Mouse (Mus musculus) hindbrain, embryonic 12.5 days (tissue): ENCODE results near the gene Olfr286. TPM values are rescaled to one million over a fixed set of nuclear protein-coding genes. Genes with fewer than 3 reads are reported as not detected.
A peak's percentile ranks its signal among the peaks of the same experiment; 100 is the strongest.

ENCODE experiments used
- ATAC-seq: fragments of 200-750 bp; cut with Nextera tagmentation; 2 replicates; pipeline ENCODE4 v1.8.0; 2017; ENCODE audit warnings: moderate TSS enrichment; ENCODE audit not compliant: low FRiP score
- H3K27ac ChIP-seq: fragments of 300-500 bp; sonication (generic); 2 replicates; pipeline ENCODE4 v1.5.1; 2016; ENCODE audit warnings: mild to moderate bottlenecking
- H3K27me3 ChIP-seq: fragments of 300-500 bp; sonication (generic); 2 replicates; pipeline ENCODE4 v1.6.1; 2016; ENCODE audit warnings: mild to moderate bottlenecking
- H3K36me3 ChIP-seq: fragments of 300-500 bp; sonication (generic); 2 replicates; pipeline ENCODE4 v1.6.1; 2016; ENCODE audit warnings: mild to moderate bottlenecking
- H3K4me1 ChIP-seq: fragments of 300-500 bp; sonication (generic); 2 replicates; pipeline ENCODE4 v1.6.1; 2016
- H3K4me2 ChIP-seq: fragments of 300-500 bp; sonication (generic); replicated peaks from 2 replicates; pipeline ENCODE4 v1.6.1; 2016; ENCODE audit warnings: mild to moderate bottlenecking
- H3K4me3 ChIP-seq: fragments of 300-500 bp; sonication (generic); 2 replicates; pipeline ENCODE4 v1.5.1; 2016; ENCODE audit warnings: mild to moderate bottlenecking
- H3K9ac ChIP-seq: fragments of 300-500 bp; sonication (generic); 2 replicates; pipeline ENCODE4 v1.6.1; 2016; ENCODE audit warnings: mild to moderate bottlenecking, moderate library complexity
- H3K9me3 ChIP-seq: fragments of 300-500 bp; sonication (generic); replicated peaks from 2 replicates; pipeline ENCODE4 v1.6.1; 2016; ENCODE audit warnings: mild to moderate bottlenecking
- WGBS: fragments of 180-500 bp; shearing (Covaris S2); methylation state at CpG from one replicate; pipeline ENCODE4 v1.1.7; 2016; 5-methylcytosine and 5-hydroxymethylcytosine counted together
- polyA plus RNA-seq: library from polyadenylated mRNA; unstranded; fragments of >200 nt; fragmentation: Nextera tagmentation; extraction: Ambion mirVana; gene quantifications from 2 replicates; pipeline ENCODE4 v1.2.1, GENCODE M21; 2016

Olfr286 gene
- polyA plus RNA-seq = not detected in 2 replicates

GRCm38 (mm10) chr15:98234350-98234749 lies at the start of gene Olfr286:
Gene Olfr286 (minus strand): TSS chr15:98234450.
- Histone ChIP-seq H3K4me2 (no peak within 1 kb of the TSS), H3K27me3 (no peaks in the 10 kb centered on the region), H3K27ac (no peak within 1 kb of the TSS), H3K9ac (no peak within 1 kb of the TSS), H3K4me1 (no peaks in the 10 kb centered on the region), H3K36me3 (no peaks in the 10 kb centered on the region), H3K4me3 (no peak within 1 kb of the TSS), H3K9me3 (no peaks in the 10 kb centered on the region)
- WGBS = 83% methylated on average over 4 of the region's 4 CpGs
- ATAC-seq = no peak

GRCm38 (mm10) chr15:98257776-98258175 lies 23.5 kb upstream of the Olfr286 start:
- H3K36me3 ChIP-seq = no peaks in the 10 kb centered on the region
- no peaks in the 10 kb centered on the region for H3K27me3 ChIP-seq
- WGBS = 88% methylated on average over 7 of the region's 7 CpGs
- H3K4me3 ChIP-seq = no peak overlapping the region
- no peak overlapping the region for H3K9ac ChIP-seq
- no peak for ATAC-seq
- no peak overlapping the region for H3K27ac ChIP-seq
- no peaks in the 10 kb centered on the region for H3K4me1 ChIP-seq
- no peak overlapping the region for H3K4me2 ChIP-seq
- no peaks in the 10 kb centered on the region for H3K9me3 ChIP-seq

DNA sequence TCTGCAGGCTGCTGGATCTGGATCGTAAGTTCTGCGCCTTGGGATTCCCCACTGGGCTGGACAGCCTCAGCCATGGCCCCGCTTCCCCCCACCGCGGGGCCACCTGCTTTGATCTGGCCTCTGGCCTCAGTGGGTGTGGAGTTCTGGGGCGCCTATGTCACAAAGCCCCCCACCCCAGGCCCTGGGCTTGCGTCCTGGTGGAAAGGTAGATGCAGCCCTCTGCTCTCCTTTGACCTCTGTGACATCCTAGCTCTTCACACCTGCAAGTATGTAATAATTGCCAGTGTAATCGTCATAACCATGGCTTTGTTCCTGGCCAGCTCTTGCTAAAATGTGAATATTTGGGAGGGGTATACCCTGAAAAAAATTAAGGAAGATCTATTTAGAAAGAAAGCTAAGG lies 22.9 kb upstream of the Olfr286 start, which contains the start of gene H1fnt:
H1fnt (minus strand) TSS at position 101 of the 400 bp plus-strand sequence.
- ATAC-seq = no peak
- Histone ChIP-seq H3K36me3 (no peaks in the 10 kb centered on the region), H3K27ac (no peak within 1 kb of the TSS), H3K9ac (no peak within 1 kb of the TSS), H3K4me3 (no peak within 1 kb of the TSS), H3K4me2 (no peak within 1 kb of the TSS), H3K27me3 (no peaks in the 10 kb centered on the region), H3K4me1 (no peaks in the 10 kb centered on the region), H3K9me3 (no peaks in the 10 kb centered on the region)
- 84% methylated on average over 8 of the region's 8 CpGs for WGBS

DNA sequence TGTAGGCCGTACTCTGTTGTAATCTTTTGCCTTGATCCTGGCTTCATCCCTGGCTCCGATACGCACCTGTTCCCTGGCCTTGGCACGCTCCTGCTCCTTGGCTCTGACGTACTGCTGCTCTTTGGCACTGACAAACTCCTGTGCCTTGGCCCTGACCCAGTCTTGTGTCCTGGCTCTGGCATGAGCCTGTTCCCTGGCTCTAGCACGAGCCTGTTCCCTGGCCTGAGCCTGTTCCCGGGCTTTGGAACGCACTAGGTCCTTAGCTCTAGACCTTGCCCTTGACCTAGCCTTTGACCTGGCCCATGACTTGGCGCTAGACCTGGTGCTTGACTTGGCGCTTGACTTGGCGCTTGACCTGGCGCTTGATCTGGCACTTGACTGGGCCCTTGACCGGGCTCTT lies 22.0 kb upstream of the Olfr286 start:
- no peaks in the 10 kb centered on the region for H3K9me3 ChIP-seq
- no peak overlapping the region for H3K4me2 ChIP-seq
- no peaks in the 10 kb centered on the region for H3K4me1 ChIP-seq
- H3K36me3 ChIP-seq = no peaks in the 10 kb centered on the region
- H3K4me3 ChIP-seq = no peak overlapping the region
- 93% methylated on average over 13 of the region's 13 CpGs for WGBS
- H3K9ac ChIP-seq = no peak overlapping the region
- H3K27ac ChIP-seq = no peak overlapping the region
- no peak for ATAC-seq
- no peaks in the 10 kb centered on the region for H3K27me3 ChIP-seq

DNA sequence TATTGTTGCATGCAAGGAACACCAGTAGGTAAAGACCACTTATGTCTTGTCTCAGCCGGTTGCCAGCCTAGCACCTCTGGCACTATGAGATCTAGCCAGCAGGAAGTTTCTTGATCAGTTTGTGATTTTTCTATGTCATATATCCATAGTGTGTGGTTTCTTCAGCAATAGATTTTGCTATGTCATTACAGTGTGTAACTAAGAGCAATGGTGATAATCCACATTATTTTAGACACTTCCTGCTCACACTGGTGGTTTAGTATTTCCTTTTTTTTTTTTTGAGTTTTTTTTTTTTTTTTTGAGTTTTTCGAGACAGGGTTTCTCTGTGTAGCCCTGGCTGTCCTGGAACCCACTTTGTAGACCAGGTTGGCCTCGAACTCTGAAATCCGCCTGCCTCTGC lies 1.2 kb upstream of the Olfr286 start:
- H3K27me3 ChIP-seq = no peaks in the 10 kb centered on the region
- no peak overlapping the region for H3K9ac ChIP-seq
- no peaks in the 10 kb centered on the region for H3K36me3 ChIP-seq
- ATAC-seq = no peak
- no peak overlapping the region for H3K27ac ChIP-seq
- H3K4me1 ChIP-seq = no peaks in the 10 kb centered on the region
- WGBS = 90% methylated on average over 4 of the region's 4 CpGs
- H3K4me2 ChIP-seq = no peak overlapping the region
- H3K4me3 ChIP-seq = no peak overlapping the region
- H3K9me3 ChIP-seq = no peaks in the 10 kb centered on the region

DNA sequence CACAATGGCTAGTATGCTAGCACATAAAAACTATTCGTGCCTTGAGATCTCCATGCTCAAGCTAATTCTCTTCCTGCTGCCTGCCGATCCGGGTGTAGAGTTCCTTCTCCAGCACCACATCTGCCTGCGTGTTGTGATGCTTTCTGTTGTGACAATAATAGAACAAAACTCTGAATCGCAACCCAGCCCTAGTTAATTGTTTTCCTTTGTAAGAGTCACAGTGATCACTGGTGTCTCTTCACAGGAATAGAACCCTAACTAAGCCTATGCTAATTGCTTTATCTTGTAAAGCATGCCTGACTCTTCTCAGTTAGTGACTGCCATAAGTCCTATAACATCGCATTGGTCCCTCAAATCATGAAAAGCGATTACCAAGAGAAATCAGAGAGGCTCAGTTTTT lies 8.2 kb downstream of the Olfr286 start:
- no peak overlapping the region for H3K4me3 ChIP-seq
- H3K27ac ChIP-seq = no peak overlapping the region
- H3K27me3 ChIP-seq = no peaks in the 10 kb centered on the region
- 66% methylated on average over 7 of the region's 7 CpGs for WGBS
- no peak overlapping the region for H3K9ac ChIP-seq
- H3K36me3 ChIP-seq = no peaks in the 10 kb centered on the region
- no peak overlapping the region for H3K4me2 ChIP-seq
- H3K4me1 ChIP-seq = no peaks in the 10 kb centered on the region
- no peaks in the 10 kb centered on the region for H3K9me3 ChIP-seq
- ATAC-seq = no peak

DNA sequence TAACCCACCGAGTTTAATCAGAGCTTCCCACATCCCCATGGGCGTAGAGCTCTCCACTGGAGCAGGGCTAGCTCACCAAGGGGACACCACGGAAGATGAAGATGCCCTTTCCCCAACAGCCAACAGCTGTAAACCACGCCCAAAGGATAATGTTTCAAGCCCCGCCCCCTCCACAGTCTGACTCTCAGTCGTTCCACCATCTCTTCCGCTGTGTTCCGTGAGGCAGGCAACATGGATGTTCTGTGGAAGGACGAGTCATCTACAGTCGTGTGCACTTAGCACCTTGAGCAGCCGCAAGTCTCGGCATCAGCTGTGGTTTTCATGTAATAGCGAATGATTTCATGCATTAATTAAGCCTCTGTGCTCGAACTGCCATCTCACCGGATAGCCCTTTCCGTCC lies 8.6 kb downstream of the Olfr286 start:
- Histone ChIP-seq H3K36me3 (no peaks in the 10 kb centered on the region), H3K4me3 (no peak overlapping the region), H3K9me3 (no peaks in the 10 kb centered on the region), H3K4me1 (no peaks in the 10 kb centered on the region), H3K27me3 (no peaks in the 10 kb centered on the region), H3K9ac (no peak overlapping the region), H3K4me2 (0 out of 2 replicates have a peak overlapping the region, but pooled peaks have one; percentile 16), H3K27ac (no peak overlapping the region)
- ATAC-seq = no peak
- 48% methylated on average over 16 of the region's 16 CpGs for WGBS

GRCm38 (mm10) chr15:98222377-98222776 lies 11.9 kb downstream of the Olfr286 start:
- Histone ChIP-seq H3K4me2 (no peak overlapping the region), H3K9me3 (no peaks in the 10 kb centered on the region), H3K9ac (no peak overlapping the region), H3K4me3 (no peak overlapping the region), H3K36me3 (no peaks in the 10 kb centered on the region), H3K4me1 (no peaks in the 10 kb centered on the region), H3K27me3 (no peaks in the 10 kb centered on the region), H3K27ac (no peak overlapping the region)
- no peak for ATAC-seq

- no peak within 1 kb of the TSS for H3K27ac ChIP-seq
- H3K4me3 ChIP-seq = no peak within 1 kb of the TSS
- no peaks in the 10 kb centered on the region for H3K4me1 ChIP-seq
- WGBS = 67% methylated on average over 4 of the region's 4 CpGs
- no peak within 1 kb of the TSS for H3K9ac ChIP-seq
- H3K9me3 ChIP-seq = no peaks in the 10 kb centered on the region
- no peak within 1 kb of the TSS for H3K4me2 ChIP-seq
- H3K27me3 ChIP-seq = no peaks in the 10 kb centered on the region
- H3K36me3 ChIP-seq = no peaks in the 10 kb centered on the region
- ATAC-seq = no peak
Measured at GRCm38 (mm10) chr15:98220877-98221276, 13.4 kb downstream of the Olfr286 start, which contains the start of the genes Gm44579 and Olfr287. Gene Gm44579 (minus strand): TSS chr15:98220977. Gene Olfr287 (minus strand): TSS chr15:98221056.

GRCm38 (mm10) chr15:98214130-98214529 lies 20.1 kb downstream of the Olfr286 start:
- H3K27me3 ChIP-seq = no peaks in the 10 kb centered on the region
- no peak for ATAC-seq
- WGBS = 72% methylated on average over 5 of the region's 5 CpGs

GRCm38 (mm10) chr15:98213336-98213870 lies 20.8 kb downstream of the Olfr286 start:
- H3K9ac ChIP-seq = no peak overlapping the region
- 82% methylated on average over 5 of the region's 5 CpGs for WGBS
- no peak for ATAC-seq
- no peaks in the 10 kb centered on the region for H3K36me3 ChIP-seq
- H3K27me3 ChIP-seq = no peaks in the 10 kb centered on the region
- H3K4me3 ChIP-seq = no peak overlapping the region
- H3K4me1 ChIP-seq = no peaks in the 10 kb centered on the region
- H3K9me3 ChIP-seq = no peaks in the 10 kb centered on the region
- H3K27ac ChIP-seq = no peak overlapping the region
- no peak overlapping the region for H3K4me2 ChIP-seq

More at GRCm38 (mm10) chr15:98214130-98214529, 20.1 kb downstream of the Olfr286 start:
- Histone ChIP-seq H3K4me2 (no peak overlapping the region), H3K27ac (no peak overlapping the region), H3K4me3 (no peak overlapping the region), H3K9me3 (no peaks in the 10 kb centered on the region), H3K4me1 (no peaks in the 10 kb centered on the region), H3K9ac (no peak overlapping the region), H3K36me3 (no peaks in the 10 kb centered on the region)

- Histone ChIP-seq H3K4me3 (no peak overlapping the region), H3K4me2 (no peak overlapping the region), H3K27me3 (no peaks in the 10 kb centered on the region), H3K36me3 (no peaks in the 10 kb centered on the region), H3K9ac (no peak overlapping the region), H3K4me1 (no peaks in the 10 kb centered on the region), H3K27ac (no peak overlapping the region), H3K9me3 (no peaks in the 10 kb centered on the region)
- ATAC-seq = no peak
- 87% methylated on average over 7 of the region's 7 CpGs for WGBS
Measured at GRCm38 (mm10) chr15:98209676-98210075, 24.6 kb downstream of the Olfr286 start.

DNA sequence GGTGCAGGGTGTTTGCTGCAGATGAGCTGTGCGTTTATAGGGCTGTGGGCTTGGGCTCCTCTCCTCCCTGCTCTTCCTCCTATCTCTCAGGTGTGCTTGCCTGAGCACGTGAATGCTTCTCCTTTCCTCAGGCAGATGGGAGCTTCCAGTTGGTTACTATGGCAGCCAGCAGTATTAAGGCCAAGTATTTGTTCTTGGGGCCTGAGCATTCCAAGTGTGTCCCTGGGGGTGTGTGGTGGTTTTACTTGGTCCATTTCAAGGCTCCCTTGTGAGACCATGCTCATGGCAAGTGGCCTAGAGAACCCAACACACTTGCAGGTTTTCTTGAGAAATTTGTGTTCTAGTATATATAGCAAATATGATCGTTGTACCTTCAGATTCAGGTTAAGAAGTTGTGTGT lies 38.8 kb downstream of the Olfr286 start, which contains the start of gene Olfr288:
Olfr288 (minus strand) TSS at position 101 of the 400 bp plus-strand sequence.
- H3K27me3 ChIP-seq = no peaks in the 10 kb centered on the region; the same call in 1 of the 2 replicates
- no peaks in the 10 kb centered on the region for H3K36me3 ChIP-seq
- H3K4me3 ChIP-seq = no peak within 1 kb of the TSS
- H3K9me3 ChIP-seq = no peaks in the 10 kb centered on the region
- H3K27ac ChIP-seq = no peak within 1 kb of the TSS
- no peak within 1 kb of the TSS for H3K9ac ChIP-seq
- no peak within 1 kb of the TSS for H3K4me2 ChIP-seq
- no peak for ATAC-seq
- WGBS = 68% methylated on average over 3 of the region's 3 CpGs
- H3K4me1 ChIP-seq = no peaks in the 10 kb centered on the region
